Comparison of ENCODE assay signal across 9 mouse cellular contexts in genomic region chr5:123013599-123014315, GRCm38 (mm10). TPM values are rescaled to one million over a fixed set of nuclear protein-coding genes. Genes with fewer than 3 reads are reported as not detected.
DNase-seq lines count a peak whose midpoint lies in the region; ATAC-seq lines count a peak whose summit lies in the region.
"Had no signal": no experiment of that assay in that cellular context is flagged by ENCODE, and none has a peak within 500 bp of the region (broad histone marks: within the 10 kb centered on the region; RNA-seq: fewer than 3 reads in every experiment).

No protein-coding gene starts in this region.

- peak overlapping the region; percentile 99; the same call in 1 of the 2 replicates for H3K4me2 ChIP-seq in liver, embryonic 15.5 days

- no peaks in the 10 kb centered on the region for H3K9me3 ChIP-seq in liver, embryonic 15.5 days (replicated peaks)

- H3K36me3 ChIP-seq in liver, embryonic 15.5 days (replicated peaks): no peaks in the 10 kb centered on the region

- ATAC-seq in liver, embryonic 15.5 days (ENCODE audit: insufficient read depth): no peak

- WGBS in liver, embryonic 15.5 days (ENCODE audit: insufficient replicate concordance): 38% methylated on average over 9 of the region's 9 CpGs

- peaks cover 46% of the 10 kb centered on the region for H3K4me1 ChIP-seq in liver, embryonic 15.5 days (replicated peaks)

- 0 out of 2 replicates have a peak, but pooled peaks cover 5% of the 10 kb centered on the region for H3K27me3 ChIP-seq in liver, embryonic 15.5 days

- H3K27ac ChIP-seq in liver, embryonic 15.5 days (replicated peaks): peak overlapping the region; percentile 82

- H3K9ac ChIP-seq in liver, embryonic 15.5 days: no peak overlapping the region

- H3K4me3 ChIP-seq in liver, embryonic 15.5 days (replicated peaks): no peak overlapping the region

- DNase-seq in 416B (ENCODE audit: low read depth) (peak; percentile 87), ES-CJ7 (ENCODE audit: low read depth, low spot score) (peak; percentile 82)
- DNase-seq in cerebellum, adult 18-20 months: peak; percentile 80
- peak; percentile 81 for DNase-seq in forelimb bud, embryonic 11.5 days (ENCODE audit: low read depth, low spot score)
- DNase-seq in kidney, postnatal 10 days: peak; percentile 80
- DNase-seq in retina, postnatal 7 days (ENCODE audit: low read depth, low spot score): peak; percentile 56
- DNase-seq in thymus, postnatal 36 days: peak; percentile 58 to 63

RNA-seq across cellular contexts. Expression of gene Orai1, which starts 1.1 kb away (rescaled TPM):
- polyA plus RNA-seq in liver, embryonic 15.5 days (2015; fragmentation: Nextera tagmentation; extraction: Ambion mirVana): 7.8 and 8.3 TPM in 2 replicates

RNA-seq across cellular contexts. Expression of gene Kdm2b, which starts 24.1 kb away (rescaled TPM):
- polyA plus RNA-seq in liver, embryonic 15.5 days (2015; fragmentation: Nextera tagmentation; extraction: Ambion mirVana): 15.0 and 15.6 TPM in 2 replicates

RNA-seq across cellular contexts. Expression of gene Morn3, which starts 33.1 kb away (rescaled TPM):
- not detected in 2 replicates for polyA plus RNA-seq in liver, embryonic 15.5 days (2015; fragmentation: Nextera tagmentation; extraction: Ambion mirVana)
- polyA plus RNA-seq: heart, embryonic 14.5 days had no signal

RNA-seq across cellular contexts. Expression of gene Tmem120b, which starts 54.5 kb away (rescaled TPM):
- 25.8 and 27.0 TPM in 2 replicates for polyA plus RNA-seq in liver, embryonic 15.5 days (2015; fragmentation: Nextera tagmentation; extraction: Ambion mirVana)
